In the genomic region with DNA sequence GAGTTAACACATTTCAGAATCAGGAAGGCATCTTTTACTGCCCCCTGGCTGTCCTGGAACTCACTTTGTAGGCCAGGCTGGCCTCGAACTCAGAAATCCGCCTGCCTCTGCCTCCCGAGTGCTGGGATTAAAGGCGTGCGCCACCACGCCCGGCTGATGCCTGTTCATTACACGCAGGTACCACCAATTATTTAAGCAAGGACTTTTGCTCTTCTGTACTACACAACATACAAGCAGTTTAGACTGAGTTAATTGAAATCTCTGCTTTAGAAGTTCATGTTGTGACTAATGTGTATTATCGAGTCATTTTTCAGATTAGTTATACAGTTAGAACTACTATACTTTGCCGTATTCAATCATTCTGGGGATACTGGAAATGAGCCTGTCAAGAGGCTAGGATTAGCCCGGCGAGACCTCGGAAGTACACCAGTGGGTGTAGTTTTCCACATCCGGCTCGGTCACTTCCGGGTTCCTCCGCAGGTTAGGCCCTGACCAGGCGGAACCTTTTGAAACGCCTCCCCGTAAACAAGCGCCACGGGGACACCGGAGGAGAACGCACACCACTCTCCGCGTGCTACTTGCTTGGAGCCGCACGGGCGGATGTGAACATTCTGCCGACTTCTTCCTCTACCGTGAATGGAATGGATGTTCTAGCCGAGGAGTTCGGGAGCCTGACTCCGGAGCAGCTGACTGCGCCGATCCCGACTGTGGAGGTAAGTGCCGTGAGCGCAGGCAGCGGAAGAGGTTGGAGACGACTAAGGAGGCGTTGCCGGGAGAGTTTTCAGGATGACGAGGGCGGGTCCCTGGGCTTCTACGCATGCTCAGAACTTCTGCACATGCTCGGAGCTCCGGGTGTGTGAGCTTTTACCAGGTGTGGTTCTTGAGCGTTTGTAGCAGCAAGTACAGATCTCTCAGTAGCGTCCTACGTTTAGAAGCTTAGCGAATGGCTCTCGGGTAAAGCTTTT, we compare ENCODE assay signal across 7 mouse cellular contexts. TPM values are rescaled to one million over a fixed set of nuclear protein-coding genes. Genes with fewer than 3 reads are reported as not detected.
DNase-seq lines count a peak whose midpoint lies in the region; ATAC-seq lines count a peak whose summit lies in the region.

Polr3b (plus strand) TSS at position 467 of the 965 bp plus-strand sequence.

- peak within 1 kb of the TSS; percentile 81 for H3K4me3 ChIP-seq in intestine, embryonic 15.5 days (replicated peaks)
- H3K4me3 ChIP-seq in midbrain, embryonic 10.5 days, result peak within 1 kb of the TSS; percentile 79

- no peaks in the 10 kb centered on the region for H3K9me3 ChIP-seq in intestine, embryonic 15.5 days
- no peaks in the 10 kb centered on the region for H3K9me3 ChIP-seq in midbrain, embryonic 10.5 days (replicated peaks)

- peak within 1 kb of the TSS; percentile 70 for H3K9ac ChIP-seq in intestine, embryonic 15.5 days

- no peaks in the 10 kb centered on the region for H3K36me3 ChIP-seq in intestine, embryonic 15.5 days
- H3K36me3 ChIP-seq in midbrain, embryonic 10.5 days, result no peaks in the 10 kb centered on the region

- intact Hi-C loops in gastrocnemius, postnatal 36 days (cut with DNase I), result loop anchor here (5.0 kb wide), 1 partner anchor 105 kb away; no protein-coding TSS in a partner anchor
- intact Hi-C loops in left cerebral cortex, postnatal 25 days (cut with DNase I), result loop anchor here (2.0 to 5.0 kb wide), 2 partner anchors 90 to 107 kb away; partner anchors contain the start of gene Ckap4

- no peaks in the 10 kb centered on the region for H3K27me3 ChIP-seq in intestine, embryonic 15.5 days (replicated peaks)
- H3K27me3 ChIP-seq in midbrain, embryonic 10.5 days (ENCODE audit: low read depth, poor library complexity, severe bottlenecking), result no peaks in the 10 kb centered on the region

- 7% methylated on average over 53 of the region's 53 CpGs for WGBS in intestine, embryonic 15.5 days
- WGBS in midbrain, embryonic 10.5 days, result 8% methylated on average over 53 of the region's 53 CpGs

- ATAC-seq in intestine, embryonic 15.5 days, result peak; percentile 99

- 0 out of 2 replicates have a peak, but pooled peaks cover 5% of the 10 kb centered on the region for H3K4me1 ChIP-seq in intestine, embryonic 15.5 days (replicated peaks)
- peaks cover 19% of the 10 kb centered on the region for H3K4me1 ChIP-seq in midbrain, embryonic 10.5 days

- H3K4me2 ChIP-seq in intestine, embryonic 15.5 days (replicated peaks), result peak within 1 kb of the TSS; percentile 66

- peak within 1 kb of the TSS; percentile 98 for H3K27ac ChIP-seq in intestine, embryonic 15.5 days
- peak within 1 kb of the TSS; percentile 89 for H3K27ac ChIP-seq in midbrain, embryonic 10.5 days (replicated peaks)

- DNase-seq in adrenal gland, adult 2 months, result peak; percentile 96
- peak; percentile 88 for DNase-seq in embryo, embryonic 11.5 days (ENCODE audit: low read depth, low spot score)
- DNase-seq in gastrocnemius, postnatal 36 days, result peak; percentile 90 to 91
- peak; percentile 97 to 98 for DNase-seq in left cerebral cortex, postnatal 25 days (ENCODE audit: low spot score in 2 of 2)
- DNase-seq in midbrain, embryonic 10.5 days (ENCODE audit: low spot score), result peak; percentile 91
- DNase-seq in right cerebral cortex, postnatal 4 days, result peak; percentile 89

RNA-seq across cellular contexts. Expression of gene Polr3b, which starts in this region (rescaled TPM):
- 10 to 100 TPM; 23.1 to 28.0 TPM for total RNA-seq in adrenal gland, adult 2 months (2021)
- 2.0 and 2.3 TPM in 2 replicates for polyA plus RNA-seq in adrenal gland, adult 2 months (2012; rRNA removed)
- total RNA-seq in gastrocnemius, postnatal 36 days (2021), result 10 to 100 TPM in 1 of 2 experiments, 1 to 10 TPM in 1; 8.2 to 10.9 TPM
- polyA plus RNA-seq in intestine, embryonic 15.5 days (2015; fragmentation: Nextera tagmentation; extraction: Ambion mirVana), result 11.3 and 11.6 TPM in 2 replicates
- total RNA-seq in left cerebral cortex, postnatal 25 days (2021), result 10 to 100 TPM; 13.0 to 14.2 TPM
- 14.4 and 16.6 TPM in 2 replicates for polyA plus RNA-seq in midbrain, embryonic 10.5 days (2016; fragmentation: Nextera tagmentation; extraction: Ambion mirVana)

Comparison
In these comparisons a context has a peak if more than half of its experiments do, and no peak if none do; other contexts are left out.
1. Peak in every context shown above with its lines: DNase-seq, ATAC-seq, H3K4me3 ChIP-seq and H3K27ac ChIP-seq.